Mouse (Mus musculus) MEL (cell line): ENCODE data around the gene P2rx4. TPM values are rescaled to one million over a fixed set of nuclear protein-coding genes. Genes with fewer than 3 reads are reported as not detected.

Experiments used
- DNase-seq: peaks from one replicate; pipeline ENCODE4 v3.0.0; 2011; ENCODE audit warnings: low read depth, low spot score
- H3K27ac ChIP-seq: 2 replicates; pipeline ENCODE4 v1.5.1; 2012; ENCODE audit warnings: low read depth, mild to moderate bottlenecking, control low read depth, low read length, moderate library complexity; ENCODE audit not compliant: control insufficient read depth
- H3K27me3 ChIP-seq, 2 experiments: fragments of 150-350 bp in 1 of 2; sonication (generic) in 1 of 2; 2 replicates each; pipeline ENCODE4 v1.6.1; 2012; ENCODE audit warnings: low read length in 2 of 2, mild to moderate bottlenecking in 2 of 2, improper control_type of control experiment in 1 of 2, moderate library complexity in 1 of 2; ENCODE audit not compliant: insufficient read depth in 2 of 2, control insufficient read depth in 1 of 2
- H3K36me3 ChIP-seq, 2 experiments: 2 replicates each; pipeline ENCODE4 v1.6.1; 2012 to 2014; ENCODE audit warnings: low read length in 2 of 2, improper control_type of control experiment in 1 of 2, inconsistent platforms in 1 of 2, mild to moderate bottlenecking in 1 of 2; ENCODE audit not compliant: insufficient read depth in 2 of 2, control insufficient read depth in 1 of 2
- H3K4me1 ChIP-seq, 2 experiments: fragments of 150-350 bp in 1 of 2; sonication (generic) in 1 of 2; 2 replicates each; pipeline ENCODE4 v1.6.1; 2012; ENCODE audit warnings: low read length in 2 of 2, improper control_type of control experiment in 1 of 2, mild to moderate bottlenecking in 1 of 2; ENCODE audit not compliant: insufficient read depth in 2 of 2, control insufficient read depth in 1 of 2
- H3K4me3 ChIP-seq, 2 experiments: fragments of 150-350 bp in 1 of 2; sonication (generic) in 1 of 2; 2 replicates each; pipeline ENCODE4 v1.5.1; 2012; ENCODE audit warnings: low read depth in 2 of 2, low read length in 2 of 2, mild to moderate bottlenecking in 2 of 2, moderate library complexity in 2 of 2, control low read depth in 1 of 2, improper control_type of control experiment in 1 of 2; ENCODE audit not compliant: control insufficient read depth in 1 of 2, insufficient read depth in 1 of 2
- H3K79me2 ChIP-seq: 2 replicates; pipeline ENCODE4 v1.6.1; 2012; ENCODE audit warnings: mild to moderate bottlenecking, low read length, moderate library complexity; ENCODE audit not compliant: control insufficient read depth, poor library complexity, insufficient read depth
- H3K9ac ChIP-seq: 2 replicates; pipeline ENCODE4 v1.6.1; 2012; ENCODE audit warnings: low read depth, mild to moderate bottlenecking, control low read depth, low read length, moderate library complexity; ENCODE audit not compliant: control insufficient read depth, poor library complexity, severe bottlenecking
- H3K9me3 ChIP-seq: fragments of 150-350 bp; sonication (generic); replicated peaks from 2 replicates; pipeline ENCODE4 v1.6.1; 2012; ENCODE audit warnings: mild to moderate bottlenecking, low read length, improper control_type of control experiment, moderate library complexity; ENCODE audit not compliant: insufficient read depth
- BHLHE40 ChIP-seq: IDR thresholded peaks from 2 replicates; pipeline ENCODE4 v1.6.1; 2012; ENCODE audit warnings: low read depth, mild to moderate bottlenecking, inconsistent platforms, low read length, improper control_type of control experiment, borderline replicate concordance
- CHD1 ChIP-seq: IDR thresholded peaks from 2 replicates; pipeline ENCODE4 v1.6.1; 2012; ENCODE audit warnings: low read depth, mild to moderate bottlenecking, inconsistent platforms, low read length, improper control_type of control experiment
- CHD2 ChIP-seq: IDR thresholded peaks from 2 replicates; pipeline ENCODE4 v1.6.1; 2011; ENCODE audit warnings: low read length, improper control_type of control experiment
- CTCF ChIP-seq, 3 experiments: IDR thresholded peaks in 2 of 3; conservative IDR thresholded peaks in 1 of 3; 2 replicates each; pipeline ENCODE4 v1.5.1; 2011 to 2012; ENCODE audit warnings: low read length in 3 of 3, low read depth in 2 of 3, mild to moderate bottlenecking in 2 of 3, improper control_type of control experiment in 1 of 3, inconsistent platforms in 1 of 3, mixed read lengths in 1 of 3, moderate library complexity in 1 of 3; ENCODE audit not compliant: control insufficient read depth in 1 of 3, insufficient read depth in 1 of 3, poor library complexity in 1 of 3, severe bottlenecking in 1 of 3
- E2F4 ChIP-seq: IDR thresholded peaks from 2 replicates; pipeline ENCODE4 v1.6.1; 2011; ENCODE audit warnings: low read depth, low read length, improper control_type of control experiment, borderline replicate concordance
- ELF1 ChIP-seq: IDR thresholded peaks from 2 replicates; pipeline ENCODE4 v1.6.1; 2014; ENCODE audit warnings: low read depth, mild to moderate bottlenecking, inconsistent platforms, low read length, improper control_type of control experiment, moderate library complexity
- EP300 ChIP-seq, 2 experiments: IDR thresholded peaks; 2 replicates each; pipeline ENCODE4 v1.6.1; 2011; ENCODE audit warnings: improper control_type of control experiment in 2 of 2, low read length in 2 of 2, low read depth in 1 of 2, mild to moderate bottlenecking in 1 of 2
- ETS1 ChIP-seq: IDR thresholded peaks from 2 replicates; pipeline ENCODE4 v1.6.1; 2012; ENCODE audit warnings: low read depth, mild to moderate bottlenecking, inconsistent platforms, low read length, improper control_type of control experiment, moderate library complexity
- GABPA ChIP-seq: IDR thresholded peaks from 2 replicates; pipeline ENCODE4 v1.6.1; 2012; ENCODE audit warnings: low read depth, mild to moderate bottlenecking, inconsistent platforms, low read length, improper control_type of control experiment, moderate library complexity
- GATA1 ChIP-seq: IDR thresholded peaks from 2 replicates; pipeline ENCODE4 v1.6.1; 2011; ENCODE audit warnings: low read depth, low read length, improper control_type of control experiment
- HCFC1 ChIP-seq: IDR thresholded peaks from 2 replicates; pipeline ENCODE4 v1.6.1; 2012; ENCODE audit warnings: low read depth, mild to moderate bottlenecking, inconsistent platforms, low read length, improper control_type of control experiment, moderate library complexity
- KAT2A ChIP-seq: conservative IDR thresholded peaks from 2 replicates; pipeline ENCODE4 v1.6.1; 2012; ENCODE audit warnings: low read depth, low read length, improper control_type of control experiment, inconsistent platforms
- MAX ChIP-seq: IDR thresholded peaks from 2 replicates; pipeline ENCODE4 v1.6.1; 2011; ENCODE audit warnings: low read length, improper control_type of control experiment
- MAZ ChIP-seq: IDR thresholded peaks from 2 replicates; pipeline ENCODE4 v1.6.1; 2012; ENCODE audit warnings: low read depth, mild to moderate bottlenecking, inconsistent platforms, low read length, improper control_type of control experiment
- MEF2A ChIP-seq: IDR thresholded peaks from 2 replicates; pipeline ENCODE4 v1.6.1; 2014; ENCODE audit warnings: low read depth, mild to moderate bottlenecking, inconsistent platforms, low read length, improper control_type of control experiment; ENCODE audit not compliant: poor library complexity, insufficient replicate concordance, severe bottlenecking; ENCODE audit errors: extremely low read depth
- MXI1 ChIP-seq: IDR thresholded peaks from 2 replicates; pipeline ENCODE4 v1.6.1; 2011; ENCODE audit warnings: mild to moderate bottlenecking, low read depth, low read length, improper control_type of control experiment
- MYC ChIP-seq: IDR thresholded peaks from 2 replicates; pipeline ENCODE4 v1.6.1; 2011; ENCODE audit warnings: low read depth, mild to moderate bottlenecking, low read length, improper control_type of control experiment, moderate library complexity
- NELFE ChIP-seq: IDR thresholded peaks from 2 replicates; pipeline ENCODE4 v1.6.1; 2011; ENCODE audit warnings: low read depth, low read length, improper control_type of control experiment
- NRF1 ChIP-seq: IDR thresholded peaks from 2 replicates; pipeline ENCODE4 v1.6.1; 2014; ENCODE audit warnings: low read depth, mild to moderate bottlenecking, inconsistent platforms, low read length, improper control_type of control experiment, moderate library complexity; ENCODE audit not compliant: poor library complexity, insufficient read depth, severe bottlenecking
- POLR2A ChIP-seq, 2 experiments: IDR thresholded peaks; 2 replicates each; pipeline ENCODE4 v1.6.1; 2011 to 2012; ENCODE audit warnings: low read length in 2 of 2, mild to moderate bottlenecking in 2 of 2, control low read depth in 1 of 2, improper control_type of control experiment in 1 of 2, low read depth in 1 of 2, moderate library complexity in 1 of 2; ENCODE audit not compliant: control insufficient read depth in 1 of 2, insufficient read depth in 1 of 2, poor library complexity in 1 of 2
- POLR2AphosphoS2 ChIP-seq: IDR thresholded peaks from 2 replicates; pipeline ENCODE4 v1.6.1; 2011; ENCODE audit warnings: low read length, improper control_type of control experiment
- POLR2AphosphoS5 ChIP-seq: IDR thresholded peaks from 2 replicates; pipeline ENCODE4 v1.6.1; 2012; ENCODE audit warnings: low read depth, borderline replicate concordance, mild to moderate bottlenecking, inconsistent platforms, low read length, moderate library complexity, mixed read lengths
- RAD21 ChIP-seq: IDR thresholded peaks from 2 replicates; pipeline ENCODE4 v1.6.1; 2011; ENCODE audit warnings: mild to moderate bottlenecking, low read depth, low read length, improper control_type of control experiment
- RCOR1 ChIP-seq: IDR thresholded peaks from 2 replicates; pipeline ENCODE4 v1.6.1; 2012; ENCODE audit warnings: low read depth, mild to moderate bottlenecking, inconsistent platforms, low read length, improper control_type of control experiment
- SIN3A ChIP-seq: IDR thresholded peaks from 2 replicates; pipeline ENCODE4 v1.6.1; 2012; ENCODE audit warnings: low read length, improper control_type of control experiment, inconsistent platforms
- SMC3 ChIP-seq: IDR thresholded peaks from 2 replicates; pipeline ENCODE4 v1.6.1; 2011; ENCODE audit warnings: low read depth, low read length, improper control_type of control experiment
- TAL1 ChIP-seq: IDR thresholded peaks from 2 replicates; pipeline ENCODE4 v1.6.1; 2012; ENCODE audit warnings: mild to moderate bottlenecking, inconsistent platforms, low read length, moderate library complexity, mixed read lengths
- TBP ChIP-seq: IDR thresholded peaks from 2 replicates; pipeline ENCODE4 v1.8.0; 2011; ENCODE audit warnings: low read depth, low read length, improper control_type of control experiment
- UBTF ChIP-seq: IDR thresholded peaks from 2 replicates; pipeline ENCODE4 v1.6.1; 2012; ENCODE audit warnings: low read depth, mild to moderate bottlenecking, inconsistent platforms, low read length, improper control_type of control experiment, moderate library complexity, borderline replicate concordance; ENCODE audit not compliant: insufficient read depth
- USF1 ChIP-seq: IDR thresholded peaks from 2 replicates; pipeline ENCODE4 v1.6.1; 2014; ENCODE audit warnings: low read depth, mild to moderate bottlenecking, inconsistent platforms, low read length, improper control_type of control experiment, moderate library complexity
- ZC3H11A ChIP-seq: IDR thresholded peaks from 2 replicates; pipeline ENCODE4 v1.6.1; 2012; ENCODE audit warnings: low read depth, mild to moderate bottlenecking, inconsistent platforms, low read length, improper control_type of control experiment
- ZKSCAN1 ChIP-seq: IDR thresholded peaks from 2 replicates; pipeline ENCODE4 v1.6.1; 2012; ENCODE audit warnings: low read depth, mild to moderate bottlenecking, inconsistent platforms, low read length, improper control_type of control experiment, moderate library complexity
- ZMIZ1 ChIP-seq: IDR thresholded peaks from 2 replicates; pipeline ENCODE4 v1.6.1; 2012; ENCODE audit warnings: low read depth, mild to moderate bottlenecking, inconsistent platforms, low read length, improper control_type of control experiment, moderate library complexity
- ZNF384 ChIP-seq: IDR thresholded peaks from 2 replicates; pipeline ENCODE4 v1.6.1; 2012; ENCODE audit warnings: low read depth, mild to moderate bottlenecking, inconsistent platforms, low read length, improper control_type of control experiment
- polyA plus RNA-seq, 2 experiments: library from polyadenylated mRNA; stranded (reverse) in 1 of 2; unstranded in 1 of 2; fragments of >175 nt in 1 of 2; fragments of >200 nt in 1 of 2; gene quantifications; 2 replicates each; pipeline versions ENCODE4 v1.2.1 to v1.2.4; 2012; ENCODE audit warnings: low replicate concordance in 2 of 2, low read depth in 1 of 2; ENCODE audit not compliant: insufficient read length in 2 of 2, insufficient read depth in 1 of 2, missing spikeins in 1 of 2
- total RNA-seq: library from RNA; depleted of rRNA; stranded (reverse); fragments of 300-350 nt; gene quantifications from 2 replicates; pipeline ENCODE4 v1.2.3, GENCODE M21; 2012

The P2rx4 gene
- total and polyA plus RNA-seq, 3 experiments: 15.2 to 30.9 TPM; not detected in 1

GRCm38 (mm10) chr5:122725453-122725852 is 18.1 kb downstream of the P2rx4 start:
- Histone ChIP-seq H3K36me3 (no peaks in the 10 kb centered on the region; a peak in 1 of 4 replicates), H3K9ac (no peak overlapping the region)

GRCm38 (mm10) chr5:122726068-122726467 is 18.7 kb downstream of the P2rx4 start:
- Histone ChIP-seq H3K4me1 (no peaks in the 10 kb centered on the region), H3K9ac (no peak overlapping the region), H3K9me3 (no peaks in the 10 kb centered on the region), H3K36me3 (no peaks in the 10 kb centered on the region; a peak in 1 of 4 replicates), H3K4me3 (no peak overlapping the region), H3K79me2 (no peaks in the 10 kb centered on the region), H3K27ac (no peak overlapping the region), H3K27me3 (no peaks in the 10 kb centered on the region)
- DNase-seq: peak; percentile 88
- TF ChIP-seq ELF1 (no peak), MAX (no peak), MEF2A (no peak), ZMIZ1 (no peak), BHLHE40 (no peak), TAL1 (no peak), CHD1 (no peak), SMC3 (peak; percentile 89), CHD2 (no peak), HCFC1 (no peak), POLR2A (IDR thresholded peaks at IDR 0.05; ENCODE audit: control insufficient read depth in 1 of 2, insufficient read depth in 1 of 2, low read depth in 1 of 2, low read length in 2 of 2, poor library complexity in 1 of 2) (no peak), CTCF (IDR thresholded peaks at IDR 0.05 in 2 of 3, conservative IDR thresholded peaks at IDR 0.05 in 1 of 3; ENCODE audit: control insufficient read depth in 1 of 3, insufficient read depth in 1 of 3, low read depth in 2 of 3, low read length in 3 of 3, poor library complexity in 1 of 3, severe bottlenecking in 1 of 3) (peak; percentile 37 to 91 (median 89)), ZKSCAN1 (no peak), GATA1 (no peak), POLR2AphosphoS5 (no peak), UBTF (no peak), RAD21 (peak; percentile 92), TBP (no peak), E2F4 (no peak), MAZ (no peak), RCOR1 (no peak), NRF1 (no peak), ZC3H11A (peak; percentile 84), SIN3A (0 out of 2 replicates have a peak, but pooled peaks have one; percentile 28), USF1 (no peak), EP300 (IDR thresholded peaks at IDR 0.05; ENCODE audit: low read depth in 1 of 2, low read length in 2 of 2) (no peak), MYC (no peak), GABPA (no peak), ZNF384 (no peak), POLR2AphosphoS2 (no peak), NELFE (no peak), MXI1 (no peak), KAT2A (no peak)

More at GRCm38 (mm10) chr5:122725453-122725852, 18.1 kb downstream of the P2rx4 start:
- DNase-seq: no peak
- Histone ChIP-seq H3K27me3 (no peaks in the 10 kb centered on the region), H3K4me1 (no peaks in the 10 kb centered on the region), H3K9me3 (no peaks in the 10 kb centered on the region), H3K79me2 (no peaks in the 10 kb centered on the region), H3K4me3 (no peak overlapping the region), H3K27ac (no peak overlapping the region)
- no peak for TF ChIP-seq ETS1
- peak; percentile 57 for TF ChIP-seq ZNF384
